Mouse (Mus musculus) intestine, embryonic 16.5 days (tissue): ENCODE data around the gene Cstad. TPM values are rescaled to one million over a fixed set of nuclear protein-coding genes. Genes with fewer than 3 reads are reported as not detected.
A peak's percentile ranks its signal among the peaks of the same experiment; 100 is the strongest.

Experiments used
- ATAC-seq: fragments of 200-750 bp; cut with Nextera tagmentation; 2 replicates; pipeline ENCODE4 v1.8.0; 2017; ENCODE audit warnings: moderate TSS enrichment, moderate library complexity
- H3K27ac ChIP-seq: fragments of 300-500 bp; sonication (generic); 2 replicates; pipeline ENCODE4 v1.5.1; 2014; ENCODE audit warnings: mild to moderate bottlenecking, low read length
- H3K27me3 ChIP-seq: fragments of 300-500 bp; sonication (generic); replicated peaks from 2 replicates; pipeline ENCODE4 v1.6.1; 2014; ENCODE audit warnings: low read length, control low read depth, mixed read lengths; ENCODE audit not compliant: control insufficient read depth, insufficient read depth
- H3K36me3 ChIP-seq: fragments of 300-500 bp; sonication (generic); 2 replicates; pipeline ENCODE4 v1.6.1; 2014; ENCODE audit warnings: low read length, control low read depth; ENCODE audit not compliant: control insufficient read depth, insufficient read depth
- H3K4me1 ChIP-seq: fragments of 300-500 bp; sonication (generic); 2 replicates; pipeline ENCODE4 v1.6.1; 2014; ENCODE audit warnings: low read length, control low read depth, mixed read lengths; ENCODE audit not compliant: control insufficient read depth, insufficient read depth
- H3K4me2 ChIP-seq: fragments of 300-500 bp; sonication (generic); 2 replicates; pipeline ENCODE4 v1.6.1; 2014; ENCODE audit warnings: low read depth, low read length, control low read depth
- H3K4me3 ChIP-seq: fragments of 300-500 bp; sonication (generic); 2 replicates; pipeline ENCODE4 v1.5.1; 2014; ENCODE audit warnings: mild to moderate bottlenecking, low read length
- H3K9ac ChIP-seq: fragments of 300-500 bp; sonication (generic); 2 replicates; pipeline ENCODE4 v1.6.1; 2014; ENCODE audit warnings: low read depth, low read length
- H3K9me3 ChIP-seq: fragments of 300-500 bp; sonication (generic); 2 replicates; pipeline ENCODE4 v1.6.1; 2016; ENCODE audit warnings: low read length, control low read depth; ENCODE audit not compliant: control insufficient read depth
- WGBS: fragments of 180-500 bp; shearing (Covaris S2); extraction: QIAGEN DNeasy Blood & Tissue Kit; methylation state at CpG from one replicate; pipeline ENCODE4 v1.1.7; 2014; 5-methylcytosine and 5-hydroxymethylcytosine counted together
- polyA plus RNA-seq: library from polyadenylated mRNA; unstranded; fragments of >200 nt; fragmentation: Nextera tagmentation; extraction: Ambion mirVana; gene quantifications from 2 replicates; pipeline ENCODE4 v1.2.1, GENCODE M21; 2015

The Cstad gene
- polyA plus RNA-seq, 1 experiment from 2014 or later: 0.99 TPM

GRCm38 (mm10) chr2:30637991-30638390, 43.2 kb downstream of the Cstad start:
- no peaks in the 10 kb centered on the region for H3K27me3 ChIP-seq
- no peak overlapping the region for H3K4me2 ChIP-seq
- no peak overlapping the region for H3K9ac ChIP-seq
- 85% methylated on average over 6 of the region's 6 CpGs for WGBS
- H3K27ac ChIP-seq: no peak overlapping the region
- H3K36me3 ChIP-seq: no peaks in the 10 kb centered on the region
- no peaks in the 10 kb centered on the region for H3K9me3 ChIP-seq
- no peak overlapping the region for H3K4me3 ChIP-seq
- ATAC-seq: no peak
- H3K4me1 ChIP-seq: peaks cover 25% of the 10 kb centered on the region

DNA sequence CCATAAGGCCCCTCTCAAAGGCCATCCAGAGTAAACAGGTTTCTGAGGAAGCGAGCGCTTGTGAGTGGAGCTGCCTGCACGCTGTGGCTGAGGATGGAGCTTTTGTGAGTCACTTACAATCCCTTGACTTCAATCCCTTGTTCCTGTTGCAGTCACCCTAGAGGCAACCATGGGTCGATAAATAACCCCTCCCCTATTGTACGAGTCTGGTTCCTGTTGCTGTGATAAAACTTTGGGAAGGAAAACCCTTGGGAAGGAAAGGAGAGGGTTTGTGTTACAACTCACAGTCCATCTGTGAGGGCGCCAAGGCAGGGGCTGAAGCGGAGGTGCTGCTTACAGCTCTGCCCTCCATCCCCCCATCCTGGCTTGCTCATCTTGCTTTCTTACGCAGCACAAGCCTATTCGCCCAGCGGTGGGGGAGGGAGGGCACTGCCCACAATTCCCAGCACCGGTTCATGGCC, 45.2 kb downstream of the Cstad start:
- Histone ChIP-seq H3K4me1 (peaks cover 31% of the 10 kb centered on the region), H3K9ac (peak overlapping the region; percentile 39), H3K4me2 (no peak overlapping the region), H3K27me3 (no peaks in the 10 kb centered on the region), H3K27ac (peak overlapping the region; percentile 73), H3K36me3 (no peaks in the 10 kb centered on the region), H3K9me3 (no peaks in the 10 kb centered on the region), H3K4me3 (no peak overlapping the region)
- WGBS: 12% methylated on average over 11 of the region's 11 CpGs
- peak; percentile 65 for ATAC-seq

DNA sequence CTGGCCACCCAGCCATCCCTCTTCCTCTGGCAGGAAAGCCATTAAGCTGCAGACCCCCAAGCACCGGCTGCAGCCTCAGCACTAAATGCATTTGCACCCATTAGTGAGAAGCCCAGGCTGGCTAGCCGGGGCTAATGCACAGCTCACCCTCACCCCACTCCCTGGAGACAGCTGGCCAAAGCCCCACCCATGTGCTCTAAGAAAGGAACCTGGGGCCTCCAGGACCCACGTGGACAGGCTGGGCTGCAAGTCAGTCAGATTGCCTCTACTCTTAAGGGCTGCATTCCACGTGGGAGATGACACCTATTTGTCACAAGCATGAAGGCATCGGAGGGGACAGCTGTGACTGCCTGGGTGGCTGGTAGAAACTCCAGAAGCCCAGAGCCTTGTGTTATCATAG, 48.0 kb downstream of the Cstad start:
- ATAC-seq: peak; percentile 31; the same call in 1 of the 2 replicates
- Histone ChIP-seq H3K4me3 (no peak overlapping the region), H3K4me1 (peaks cover 36% of the 10 kb centered on the region), H3K36me3 (no peaks in the 10 kb centered on the region), H3K9me3 (no peaks in the 10 kb centered on the region), H3K4me2 (no peak overlapping the region), H3K9ac (peak overlapping the region; percentile 39; the same call in 1 of the 2 replicates), H3K27ac (0 out of 2 replicates have a peak overlapping the region, but pooled peaks have one; percentile 24), H3K27me3 (no peaks in the 10 kb centered on the region)
- WGBS: 10% methylated on average over 5 of the region's 5 CpGs

DNA sequence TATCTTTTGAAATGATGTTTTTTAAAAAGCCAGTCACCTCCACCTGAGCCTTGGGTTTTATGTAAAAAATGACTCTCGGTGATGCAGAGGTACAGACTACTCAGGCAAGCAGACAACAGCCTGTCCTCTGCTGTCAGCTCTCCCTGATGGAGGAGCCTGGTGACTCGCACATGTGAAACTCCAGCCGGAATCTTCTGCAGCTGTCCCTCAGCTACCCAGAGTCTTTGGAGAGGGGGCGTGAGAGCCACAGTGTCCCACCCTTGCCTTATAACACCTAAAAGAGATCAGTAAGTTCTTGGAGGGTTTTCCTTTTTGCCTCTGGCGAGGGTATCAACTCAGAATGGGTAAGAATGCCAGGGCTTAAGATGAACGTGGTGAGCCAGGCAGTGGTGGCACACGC, 48.6 kb downstream of the Cstad start:
- Histone ChIP-seq H3K27ac (peak overlapping the region; percentile 21; the same call in 1 of the 2 replicates), H3K9me3 (no peaks in the 10 kb centered on the region), H3K4me1 (peaks cover 40% of the 10 kb centered on the region), H3K27me3 (no peaks in the 10 kb centered on the region), H3K4me2 (no peak overlapping the region), H3K9ac (no peak overlapping the region), H3K4me3 (no peak overlapping the region), H3K36me3 (no peaks in the 10 kb centered on the region)
- ATAC-seq: no peak
- WGBS: 68% methylated on average over 7 of the region's 7 CpGs

GRCm38 (mm10) chr2:30646833-30647232, 52.0 kb downstream of the Cstad start:
- ATAC-seq: peak; percentile 58
- no peaks in the 10 kb centered on the region for H3K27me3 ChIP-seq
- H3K4me3 ChIP-seq: no peak overlapping the region
- peak overlapping the region; percentile 79 for H3K27ac ChIP-seq
- H3K4me1 ChIP-seq: peaks cover 29% of the 10 kb centered on the region
- H3K36me3 ChIP-seq: no peaks in the 10 kb centered on the region
- 24% methylated on average over 5 of the region's 5 CpGs for WGBS
- H3K4me2 ChIP-seq: no peak overlapping the region
- H3K9ac ChIP-seq: peak overlapping the region; percentile 52
- H3K9me3 ChIP-seq: no peaks in the 10 kb centered on the region

DNA sequence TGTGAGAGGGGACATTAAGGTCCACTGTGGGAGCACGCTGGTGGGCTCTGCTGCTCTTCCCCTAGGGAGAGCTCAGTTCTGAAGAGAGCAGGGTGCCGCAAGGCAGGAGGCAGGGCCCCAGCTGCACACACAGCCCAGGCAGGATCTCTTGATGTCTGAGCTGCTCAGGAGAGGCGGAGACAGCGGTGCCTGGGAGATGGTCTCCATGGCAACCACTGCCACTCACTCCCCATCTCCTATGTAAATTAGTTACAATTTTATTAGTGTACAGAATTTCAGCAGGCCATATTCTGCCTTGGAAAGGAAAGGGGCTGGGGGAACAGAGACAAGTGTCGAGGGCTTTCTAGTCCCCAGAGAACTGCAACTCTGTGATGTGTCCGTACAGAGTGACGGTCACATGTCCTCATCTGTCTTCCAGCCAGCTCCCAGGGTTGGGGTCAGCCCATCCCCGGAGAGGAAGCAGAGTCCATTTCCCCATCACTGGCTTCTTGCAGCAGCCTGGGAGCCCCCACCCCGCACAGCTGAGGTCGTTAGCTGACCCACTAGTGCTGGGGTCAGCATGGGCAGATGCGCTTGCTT, 52.6 kb downstream of the Cstad start:
- H3K9ac ChIP-seq: peak overlapping the region; percentile 52
- H3K4me2 ChIP-seq: no peak overlapping the region
- H3K4me3 ChIP-seq: no peak overlapping the region
- no peaks in the 10 kb centered on the region for H3K9me3 ChIP-seq
- H3K36me3 ChIP-seq: no peaks in the 10 kb centered on the region
- 17% methylated on average over 11 of the region's 11 CpGs for WGBS
- peaks cover 32% of the 10 kb centered on the region for H3K4me1 ChIP-seq
- H3K27ac ChIP-seq: peak overlapping the region; percentile 79
- ATAC-seq: peak; percentile 82; the same call in 1 of the 2 replicates
- H3K27me3 ChIP-seq: no peaks in the 10 kb centered on the region

DNA sequence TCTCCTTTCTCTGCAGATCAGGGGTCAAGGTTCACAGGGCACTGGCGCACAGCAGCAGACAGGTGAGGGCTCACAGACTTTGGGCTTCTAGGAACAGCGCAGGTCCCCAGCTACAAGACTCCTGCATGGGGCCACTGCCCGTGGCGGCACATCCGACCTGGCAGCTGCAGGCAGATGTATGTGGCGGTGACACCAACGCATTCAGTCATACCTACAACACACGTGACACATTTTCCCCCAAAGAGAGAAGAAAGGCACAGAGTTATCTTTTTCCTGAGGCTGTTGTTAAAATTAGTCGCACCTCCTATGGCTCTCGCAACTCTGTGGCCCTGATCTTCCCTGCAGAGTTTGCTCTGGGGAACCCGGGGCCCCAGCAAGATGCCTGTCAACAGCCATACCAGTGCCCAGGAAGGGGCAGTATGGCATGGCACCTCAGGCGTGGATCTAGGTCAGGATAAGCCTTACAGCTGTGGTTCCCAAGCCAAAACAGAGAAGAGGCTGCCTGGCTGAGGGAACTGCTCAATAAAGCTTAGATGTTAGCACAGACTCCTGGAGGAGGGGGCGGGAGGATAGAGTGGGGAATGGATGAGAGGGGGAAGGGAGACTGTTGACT, 53.1 kb downstream of the Cstad start:
- Histone ChIP-seq H3K4me1 (peaks cover 29% of the 10 kb centered on the region), H3K9ac (peak overlapping the region; percentile 22; the same call in 1 of the 2 replicates), H3K4me3 (no peak overlapping the region), H3K27me3 (no peaks in the 10 kb centered on the region), H3K27ac (peak overlapping the region; percentile 79), H3K9me3 (no peaks in the 10 kb centered on the region), H3K36me3 (no peaks in the 10 kb centered on the region), H3K4me2 (no peak overlapping the region)
- 31% methylated on average over 13 of the region's 13 CpGs for WGBS
- ATAC-seq: 0 out of 2 replicates have a peak, but pooled peaks have one; percentile 7

DNA sequence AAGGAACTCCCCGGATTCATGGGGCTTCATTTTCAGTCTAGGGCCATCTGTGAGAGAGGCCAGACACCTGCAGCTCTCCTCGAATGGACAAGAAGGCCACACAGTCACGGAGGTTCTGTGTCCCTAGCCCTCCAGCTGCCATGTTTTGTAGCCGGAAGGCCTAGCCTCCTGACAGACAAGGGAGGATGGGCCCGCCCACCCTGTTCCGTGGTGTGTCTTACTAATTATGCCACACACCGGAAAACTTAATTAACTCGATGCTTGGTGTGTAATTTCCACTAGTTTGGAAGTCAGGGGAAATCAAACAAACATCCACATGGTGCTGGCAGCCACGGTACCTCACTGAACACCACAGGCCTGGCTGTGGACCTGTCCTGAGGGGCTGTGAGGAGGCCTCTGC, 55.4 kb downstream of the Cstad start:
- Histone ChIP-seq H3K4me3 (no peak overlapping the region), H3K36me3 (no peaks in the 10 kb centered on the region), H3K9ac (no peak overlapping the region; the same call in 1 of the 2 replicates), H3K27ac (peak overlapping the region; percentile 37; the same call in 1 of the 2 replicates), H3K4me2 (no peak overlapping the region), H3K4me1 (peaks cover 26% of the 10 kb centered on the region), H3K27me3 (no peaks in the 10 kb centered on the region), H3K9me3 (no peaks in the 10 kb centered on the region)
- 64% methylated on average over 9 of the region's 9 CpGs for WGBS
- ATAC-seq: no peak

- Histone ChIP-seq H3K4me3 (no peak overlapping the region), H3K4me2 (no peak overlapping the region), H3K4me1 (peaks cover 26% of the 10 kb centered on the region), H3K9ac (0 out of 2 replicates have a peak overlapping the region, but pooled peaks have one; percentile 9), H3K9me3 (no peaks in the 10 kb centered on the region), H3K27me3 (no peaks in the 10 kb centered on the region), H3K27ac (peak overlapping the region; percentile 92), H3K36me3 (no peaks in the 10 kb centered on the region)
- WGBS: 69% methylated on average over 1 of the region's 1 CpGs
- ATAC-seq: no peak
Measured at GRCm38 (mm10) chr2:30651831-30652230, 57.0 kb downstream of the Cstad start.
